Mouse (Mus musculus): ENCODE measurements around the gene Olfr1239.

The Olfr1239 gene

DNA sequence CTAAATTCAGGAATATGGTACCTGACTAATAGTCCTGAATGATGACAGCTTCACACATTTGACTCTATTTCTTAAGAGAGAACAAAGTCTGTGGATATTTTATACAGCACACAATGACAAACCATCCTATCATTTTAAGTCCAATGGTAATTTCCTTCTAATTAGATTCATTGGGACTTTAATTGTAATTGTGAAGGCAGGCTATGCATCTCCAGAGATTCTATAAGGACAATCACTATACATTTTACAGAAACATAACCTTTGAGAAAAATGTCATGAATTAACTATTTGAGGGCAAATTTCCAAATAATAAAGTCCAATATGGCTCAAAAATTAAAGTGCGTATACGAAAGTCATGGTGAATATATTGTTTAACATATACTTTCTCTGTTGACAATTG, at the start of gene Olfr1239:
Gene Olfr1239, minus strand, starts transcription at position 101 of the 400 bp plus-strand sequence.
- no peak for DNase-seq (ENCODE audit: low read depth)

DNA sequence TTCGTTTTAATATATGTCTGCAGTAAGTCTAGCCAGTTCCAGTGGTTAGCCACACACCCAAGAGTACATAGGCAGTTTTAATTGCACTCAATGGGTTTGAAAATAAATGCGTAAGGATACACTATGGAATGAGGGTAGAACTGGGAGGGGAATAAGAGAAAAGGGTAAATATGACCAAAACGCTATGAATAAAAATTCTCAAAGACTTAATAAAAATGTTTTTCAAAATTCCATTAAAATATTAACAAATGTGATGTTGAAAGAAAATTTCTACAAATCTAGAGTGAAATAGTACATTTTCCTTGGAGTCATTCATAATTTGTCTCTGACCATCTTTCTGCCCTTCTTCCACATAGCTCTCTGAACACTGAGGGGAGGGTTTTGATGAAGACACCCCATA, 22.7 kb upstream of the Olfr1239 start, which contains the start of gene Olfr1240:
Gene Olfr1240, minus strand, starts transcription at position 101 of the 400 bp plus-strand sequence.
- no peak for DNase-seq (ENCODE audit: low read depth)

DNA sequence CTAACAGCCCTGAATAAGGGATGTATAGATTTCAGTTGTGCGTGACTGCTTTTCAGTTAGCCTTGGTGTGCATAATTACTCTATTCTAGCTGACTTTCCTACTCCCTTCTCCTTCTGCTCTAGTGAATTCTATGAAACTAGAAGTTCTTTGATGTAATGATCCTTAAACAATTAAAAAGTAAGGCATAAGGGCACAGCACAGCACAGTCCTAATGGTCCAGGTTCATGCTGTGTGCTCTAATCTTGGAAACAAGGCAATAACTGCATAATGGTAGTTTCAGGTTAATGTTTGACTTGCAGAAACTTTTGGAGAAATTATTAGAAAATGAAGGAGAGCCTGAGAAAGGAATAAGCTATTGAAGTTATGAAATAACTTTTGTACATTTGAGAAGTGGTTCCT, 5.7 kb downstream of the Olfr1239 start:
- no peak for DNase-seq (ENCODE audit: low read depth)

DNA sequence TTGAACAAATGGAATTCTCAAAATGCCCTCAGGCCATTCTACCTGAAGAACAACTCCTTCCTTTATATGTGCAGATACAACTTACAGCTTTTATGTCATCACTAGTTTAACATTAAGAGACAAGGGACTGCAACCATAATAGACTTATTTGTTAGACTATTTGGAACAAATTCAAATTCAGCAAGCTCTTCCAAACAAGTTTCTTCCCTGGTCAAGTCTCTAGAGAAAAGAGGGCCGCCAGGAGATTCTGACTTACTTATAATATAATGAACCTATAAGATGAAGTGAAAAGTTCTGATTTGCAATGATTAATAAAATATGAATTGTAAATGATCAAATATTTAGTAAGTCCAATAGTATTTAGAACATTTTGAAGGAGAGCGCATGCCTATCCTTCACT, 10.6 kb downstream of the Olfr1239 start, which contains the start of gene Olfr1238:
Gene Olfr1238, minus strand, starts transcription at position 101 of the 400 bp plus-strand sequence.
- no peak for DNase-seq (ENCODE audit: low read depth)

DNA sequence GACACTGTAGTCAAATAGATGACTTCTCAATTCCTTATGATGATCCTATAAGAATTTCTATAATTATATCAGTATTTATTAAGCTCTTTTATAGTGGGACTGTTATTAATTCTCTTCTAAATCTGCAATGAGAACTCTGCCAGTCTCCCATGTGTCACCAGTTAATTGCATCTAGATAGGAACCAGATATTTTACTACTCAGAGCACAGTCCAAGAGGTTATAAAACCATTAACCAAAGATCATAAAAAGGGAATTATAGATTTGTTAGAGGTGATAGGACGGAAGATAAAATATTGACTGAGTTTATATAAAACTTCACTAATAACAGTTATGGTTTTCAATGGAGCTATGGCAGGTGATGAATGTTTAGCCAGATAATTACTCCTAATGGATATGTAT, 19.3 kb downstream of the Olfr1239 start:
- no peak for DNase-seq (ENCODE audit: low read depth)
